Mouse (Mus musculus): ENCODE measurements around the gene H2-Ob. TPM values are rescaled to one million over a fixed set of nuclear protein-coding genes. Genes with fewer than 3 reads are reported as not detected.

H2-Ob gene
- polyA plus RNA-seq, 1 experiment from 2014 or later = 0.08 TPM

DNA sequence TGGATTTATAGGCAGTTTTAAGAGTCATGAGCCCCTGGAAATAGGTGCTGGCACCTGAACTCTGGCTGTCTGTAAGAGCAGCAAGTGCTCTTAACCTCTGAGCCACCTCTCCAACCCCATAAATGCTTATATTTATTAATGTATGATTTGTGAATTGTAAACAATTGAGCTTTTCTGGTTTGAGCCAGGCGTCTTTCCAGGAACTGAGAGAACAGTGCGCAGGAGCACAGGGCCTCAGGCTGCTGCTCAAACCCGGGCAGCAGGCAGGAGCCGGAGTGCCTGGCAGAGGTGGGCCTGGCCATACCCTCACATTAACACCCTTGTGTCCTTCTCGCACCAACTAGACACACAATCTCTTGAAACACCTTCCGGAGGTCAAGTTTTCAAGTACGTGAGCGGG lies 61.4 kb downstream of the H2-Ob start:
- H3K4me1 ChIP-seq (replicated peaks) = no peaks in the 10 kb centered on the region
- no peak overlapping the region for H3K4me3 ChIP-seq (replicated peaks)
- WGBS (ENCODE audit: insufficient replicate concordance) = 83% methylated on average over 8 of the region's 8 CpGs
- H3K9ac ChIP-seq = no peak overlapping the region
- H3K36me3 ChIP-seq = no peaks in the 10 kb centered on the region
- no peak for ATAC-seq (ENCODE audit: low read depth)
- no peak overlapping the region for H3K4me2 ChIP-seq
- 0 out of 2 replicates have a peak, but pooled peaks cover 6% of the 10 kb centered on the region for H3K27me3 ChIP-seq
- no peak for DNase-seq
- no peaks in the 10 kb centered on the region for H3K9me3 ChIP-seq (replicated peaks)
- H3K27ac ChIP-seq = no peak overlapping the region

- H3K27ac ChIP-seq = no peak overlapping the region
- H3K36me3 ChIP-seq = no peaks in the 10 kb centered on the region
- WGBS (ENCODE audit: insufficient replicate concordance) = 67% methylated on average over 23 of the region's 23 CpGs
- no peak overlapping the region for H3K4me3 ChIP-seq (replicated peaks)
- no peak overlapping the region for H3K4me2 ChIP-seq
- H3K4me1 ChIP-seq (replicated peaks) = no peaks in the 10 kb centered on the region
- no peaks in the 10 kb centered on the region for H3K9me3 ChIP-seq (replicated peaks)
- H3K27me3 ChIP-seq = 0 out of 2 replicates have a peak, but pooled peaks cover 6% of the 10 kb centered on the region
- no peak for DNase-seq
- no peak overlapping the region for H3K9ac ChIP-seq
- ATAC-seq (ENCODE audit: low read depth) = no peak
These were observed 62.2 kb downstream of the H2-Ob start for GRCm38 (mm10) chr17:34300691-34301566.

DNA sequence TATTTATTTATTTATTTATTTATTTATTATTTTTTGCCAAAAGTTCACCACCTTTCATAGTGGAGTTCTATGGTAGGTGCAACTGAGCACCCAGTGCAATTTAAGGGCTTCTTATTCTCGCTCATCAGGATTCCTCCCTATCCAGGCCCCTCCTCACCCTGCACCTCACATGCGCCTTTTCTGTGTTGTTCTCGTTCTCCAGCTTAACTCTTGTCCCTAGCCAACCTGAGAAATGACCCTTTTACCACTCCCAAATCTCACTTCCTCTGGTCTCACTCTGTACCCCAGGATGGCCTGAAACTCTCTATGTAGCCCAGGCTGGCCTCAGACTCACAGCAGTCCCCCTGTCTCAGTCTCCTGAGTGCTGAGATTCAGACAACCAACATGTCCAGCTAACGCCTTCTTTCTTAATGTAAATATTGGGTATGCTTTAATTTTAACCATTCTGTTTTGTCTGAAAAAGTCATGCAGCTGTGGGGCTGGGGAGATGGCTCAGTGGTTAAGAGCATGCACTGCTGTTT lies 63.0 kb downstream of the H2-Ob start:
- Histone ChIP-seq H3K9me3 (replicated peaks) (no peaks in the 10 kb centered on the region), H3K36me3 (no peaks in the 10 kb centered on the region), H3K9ac (no peak overlapping the region), H3K4me1 (replicated peaks) (no peaks in the 10 kb centered on the region), H3K27me3 (peaks cover 6% of the 10 kb centered on the region; the same call in 1 of the 2 replicates), H3K27ac (no peak overlapping the region), H3K4me2 (no peak overlapping the region), H3K4me3 (replicated peaks) (no peak overlapping the region)
- DNase-seq (no peak), ATAC-seq (ENCODE audit: low read depth) (no peak)
- 64% methylated on average over 4 of the region's 4 CpGs for WGBS (ENCODE audit: insufficient replicate concordance)

- peaks cover 7% of the 10 kb centered on the region; the same call in 1 of the 2 replicates for H3K27me3 ChIP-seq
- no peak overlapping the region for H3K4me3 ChIP-seq (replicated peaks)
- no peaks in the 10 kb centered on the region for H3K9me3 ChIP-seq (replicated peaks)
- ATAC-seq (ENCODE audit: low read depth) (no peak), DNase-seq (no peak)
- no peak overlapping the region for H3K27ac ChIP-seq
- H3K36me3 ChIP-seq = no peaks in the 10 kb centered on the region
- no peak overlapping the region for H3K4me2 ChIP-seq
- 78% methylated on average over 2 of the region's 2 CpGs for WGBS (ENCODE audit: insufficient replicate concordance)
- H3K9ac ChIP-seq = no peak overlapping the region
- no peaks in the 10 kb centered on the region for H3K4me1 ChIP-seq (replicated peaks)
These were observed 65.1 kb downstream of the H2-Ob start for GRCm38 (mm10) chr17:34303789-34304188.

Other genes starting within 250 kb of the H2-Ob start
- gene H2-K1, start 238.6 kb upstream of the H2-Ob start, polyA plus RNA-seq (2015; fragmentation: Nextera tagmentation; extraction: Ambion mirVana) = 80.9 and 88.3 TPM in 2 replicates
- gene Ring1, start 214.2 kb upstream of the H2-Ob start, polyA plus RNA-seq (2015; fragmentation: Nextera tagmentation; extraction: Ambion mirVana) = 5.2 and 5.4 TPM in 2 replicates
- gene H2-Ke6, start 210.8 kb upstream of the H2-Ob start, polyA plus RNA-seq (2015; fragmentation: Nextera tagmentation; extraction: Ambion mirVana) = 25.2 and 25.7 TPM in 2 replicates
- gene Slc39a7, start 207.2 kb upstream of the H2-Ob start, polyA plus RNA-seq (2015; fragmentation: Nextera tagmentation; extraction: Ambion mirVana) = 71.7 and 76.7 TPM in 2 replicates
- gene Rxrb, start 207.1 kb upstream of the H2-Ob start, polyA plus RNA-seq (2015; fragmentation: Nextera tagmentation; extraction: Ambion mirVana) = 18.2 and 18.6 TPM in 2 replicates
- gene Col11a2, start 199.5 kb upstream of the H2-Ob start, polyA plus RNA-seq (2015; fragmentation: Nextera tagmentation; extraction: Ambion mirVana) = 0.32 and 0.54 TPM in 2 replicates
- gene H2-Oa, start 146.6 kb upstream of the H2-Ob start, polyA plus RNA-seq (2015; fragmentation: Nextera tagmentation; extraction: Ambion mirVana) = 0.39 and 0.41 TPM in 2 replicates
- gene H2-DMa, start 119.4 kb upstream of the H2-Ob start, polyA plus RNA-seq (2015; fragmentation: Nextera tagmentation; extraction: Ambion mirVana) = 4.4 and 5.2 TPM in 2 replicates
- 42.0 and 53.3 TPM in 2 replicates for gene Brd2, start 116.3 kb upstream of the H2-Ob start, polyA plus RNA-seq (2015; fragmentation: Nextera tagmentation; extraction: Ambion mirVana)
- gene H2-DMb2, start 95.6 kb upstream of the H2-Ob start, polyA plus RNA-seq (2015; fragmentation: Nextera tagmentation; extraction: Ambion mirVana) = 0.31 and 0.36 TPM in 2 replicates
- gene H2-DMb1, start 85.8 kb upstream of the H2-Ob start, polyA plus RNA-seq (2015; fragmentation: Nextera tagmentation; extraction: Ambion mirVana) = 0.54 and 0.62 TPM in 2 replicates
- gene Tap1, start 51.4 kb upstream of the H2-Ob start, polyA plus RNA-seq (2015; fragmentation: Nextera tagmentation; extraction: Ambion mirVana) = 2.4 and 3.2 TPM in 2 replicates
- gene Psmb9, start 51.1 kb upstream of the H2-Ob start, polyA plus RNA-seq (2015; fragmentation: Nextera tagmentation; extraction: Ambion mirVana) = 6.6 and 7.7 TPM in 2 replicates
- 15.3 and 18.0 TPM in 2 replicates for gene Psmb8, start 41.2 kb upstream of the H2-Ob start, polyA plus RNA-seq (2015; fragmentation: Nextera tagmentation; extraction: Ambion mirVana)
- gene Tap2, start 35.4 kb upstream of the H2-Ob start, polyA plus RNA-seq (2015; fragmentation: Nextera tagmentation; extraction: Ambion mirVana) = 5.7 and 6.1 TPM in 2 replicates
- 2.2 and 2.3 TPM in 2 replicates for gene H2-Ab1, start 18.8 kb downstream of the H2-Ob start, polyA plus RNA-seq (2015; fragmentation: Nextera tagmentation; extraction: Ambion mirVana)
- 0.96 TPM in 2 replicates for gene H2-Aa, start 48.9 kb downstream of the H2-Ob start, polyA plus RNA-seq (2015; fragmentation: Nextera tagmentation; extraction: Ambion mirVana)
- 0.81 and 0.88 TPM in 2 replicates for gene H2-Eb1, start 67.0 kb downstream of the H2-Ob start, polyA plus RNA-seq (2015; fragmentation: Nextera tagmentation; extraction: Ambion mirVana)
- not detected in 2 replicates for gene H2-Eb2, start 86.8 kb downstream of the H2-Ob start, polyA plus RNA-seq (2015; fragmentation: Nextera tagmentation; extraction: Ambion mirVana)
- 0.05 TPM in 1 of 2 replicates, not detected in the other for gene Btnl2, start 115.9 kb downstream of the H2-Ob start, polyA plus RNA-seq (2015; fragmentation: Nextera tagmentation; extraction: Ambion mirVana)
- not detected in 2 replicates for gene Btnl1, start 138.2 kb downstream of the H2-Ob start, polyA plus RNA-seq (2015; fragmentation: Nextera tagmentation; extraction: Ambion mirVana)
- 0.21 TPM in 1 of 2 replicates, not detected in the other for gene BC051142, start 159.9 kb downstream of the H2-Ob start, polyA plus RNA-seq (2015; fragmentation: Nextera tagmentation; extraction: Ambion mirVana)
- gene Btnl4, start 238.4 kb downstream of the H2-Ob start, polyA plus RNA-seq (2015; fragmentation: Nextera tagmentation; extraction: Ambion mirVana) = not detected in 2 replicates

All from liver, embryonic 13.5 days (tissue).